23 mouse cellular contexts compared by ENCODE assay signal in the genomic region with DNA sequence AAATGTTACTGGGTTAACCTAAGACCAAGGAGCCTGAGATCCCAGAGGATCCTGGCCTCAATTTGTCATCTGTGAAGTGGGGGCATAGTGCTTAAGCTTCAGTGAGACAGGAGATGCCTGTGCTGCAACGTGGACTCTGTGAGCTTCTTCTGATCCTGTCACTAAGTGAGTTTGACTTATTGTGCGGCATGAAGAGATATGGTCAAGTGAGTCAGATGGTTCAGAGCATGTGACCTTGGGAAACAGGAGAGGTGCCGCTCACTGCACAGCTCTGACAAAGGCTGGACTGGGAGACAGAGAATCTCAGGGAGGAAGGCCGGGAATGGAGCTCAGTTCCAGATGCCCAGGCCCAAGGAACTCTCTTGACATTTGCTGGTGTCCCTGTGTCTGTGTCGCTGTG. TPM values are rescaled to one million over a fixed set of nuclear protein-coding genes. Genes with fewer than 3 reads are reported as not detected.
DNase-seq lines count a peak whose midpoint lies in the region; ATAC-seq and TF ChIP-seq lines count a peak whose summit lies in the region.
"Had no signal": no experiment of that assay in that cellular context is flagged by ENCODE, and none has a peak within 500 bp of the region (broad histone marks: within the 10 kb centered on the region; RNA-seq: fewer than 3 reads in every experiment).

No protein-coding gene starts in this region.

- H3K36me3 ChIP-seq in hindbrain, embryonic 10.5 days, result no peaks in the 10 kb centered on the region
- H3K36me3 ChIP-seq in hindbrain, embryonic 12.5 days, result no peaks in the 10 kb centered on the region
- H3K36me3 ChIP-seq in stomach, postnatal 0 days (ENCODE audit: control insufficient read depth, insufficient read depth, low read length), result no peaks in the 10 kb centered on the region
- H3K36me3 ChIP-seq: forebrain, embryonic 12.5 days; hindbrain, embryonic 15.5 days; limb, embryonic 12.5 days; liver, embryonic 13.5 days; midbrain, embryonic 13.5 days had no signal

- WGBS in hindbrain, embryonic 10.5 days, result 71% methylated on average over 5 of the region's 5 CpGs
- WGBS in hindbrain, embryonic 12.5 days, result 80% methylated on average over 5 of the region's 5 CpGs
- WGBS in stomach, postnatal 0 days, result 64% methylated on average over 5 of the region's 5 CpGs

- no peak overlapping the region for H3K4me3 ChIP-seq in hindbrain, embryonic 10.5 days
- no peak overlapping the region for H3K4me3 ChIP-seq in hindbrain, embryonic 12.5 days
- no peak overlapping the region for H3K4me3 ChIP-seq in embryonic fibroblast, embryonic 13.5 days (ENCODE audit: insufficient read depth, low read length)
- H3K4me3 ChIP-seq in stomach, postnatal 0 days (ENCODE audit: low read depth, low read length), result no peak overlapping the region
- H3K4me3 ChIP-seq: forebrain, embryonic 12.5 days; hindbrain, embryonic 15.5 days; layer of hippocampus, adult 2 months; limb, embryonic 12.5 days; liver, embryonic 13.5 days; megakaryocyte, embryonic 14.5 days; midbrain, embryonic 13.5 days had no signal

- H3K9ac ChIP-seq in hindbrain, embryonic 12.5 days, result no peak overlapping the region
- no peak overlapping the region for H3K9ac ChIP-seq in stomach, postnatal 0 days (ENCODE audit: low read length)
- H3K9ac ChIP-seq: forebrain, embryonic 12.5 days; hindbrain, embryonic 15.5 days; limb, embryonic 12.5 days; liver, embryonic 13.5 days; lung, embryonic 14.5 days; midbrain, embryonic 13.5 days had no signal

- no peak for TF ChIP-seq POLR2A in embryonic fibroblast, embryonic 13.5 days (IDR thresholded peaks at IDR 0.05; ENCODE audit: low read depth, low read length)

- 0 out of 2 replicates have a peak overlapping the region, but pooled peaks have one; percentile 23 for H3K27ac ChIP-seq in hindbrain, embryonic 10.5 days
- H3K27ac ChIP-seq in hindbrain, embryonic 12.5 days, result no peak overlapping the region
- H3K27ac ChIP-seq in embryonic fibroblast, embryonic 13.5 days (ENCODE audit: insufficient read depth, low read length), result peak overlapping the region; percentile 87
- no peak overlapping the region for H3K27ac ChIP-seq in stomach, postnatal 0 days (replicated peaks)
- H3K27ac ChIP-seq: forebrain, embryonic 12.5 days; hindbrain, embryonic 15.5 days; layer of hippocampus, adult 2 months; liver, embryonic 13.5 days; midbrain, embryonic 13.5 days had no signal

- H3K4me1 ChIP-seq in hindbrain, embryonic 10.5 days (replicated peaks), result peaks cover 33% of the 10 kb centered on the region
- peaks cover 30% of the 10 kb centered on the region for H3K4me1 ChIP-seq in hindbrain, embryonic 12.5 days
- peaks cover 44% of the 10 kb centered on the region for H3K4me1 ChIP-seq in embryonic fibroblast, embryonic 13.5 days (ENCODE audit: control insufficient read depth, insufficient read depth, low read length)
- H3K4me1 ChIP-seq in stomach, postnatal 0 days (replicated peaks; ENCODE audit: control insufficient read depth, insufficient read depth), result no peaks in the 10 kb centered on the region
- H3K4me1 ChIP-seq: liver, embryonic 13.5 days had no signal

- no peaks in the 10 kb centered on the region for H3K9me3 ChIP-seq in hindbrain, embryonic 10.5 days
- H3K9me3 ChIP-seq in hindbrain, embryonic 12.5 days (replicated peaks), result no peaks in the 10 kb centered on the region
- H3K9me3 ChIP-seq in stomach, postnatal 0 days (ENCODE audit: control insufficient read depth, low read length), result no peaks in the 10 kb centered on the region
- H3K9me3 ChIP-seq: forebrain, embryonic 12.5 days; hindbrain, embryonic 15.5 days; limb, embryonic 12.5 days; liver, embryonic 13.5 days; megakaryocyte, embryonic 14.5 days; midbrain, embryonic 13.5 days had no signal

- H3K27me3 ChIP-seq in hindbrain, embryonic 10.5 days (ENCODE audit: insufficient read depth, poor library complexity, severe bottlenecking), result peaks cover 14% of the 10 kb centered on the region
- H3K27me3 ChIP-seq in hindbrain, embryonic 12.5 days, result no peaks in the 10 kb centered on the region
- no peaks in the 10 kb centered on the region for H3K27me3 ChIP-seq in stomach, postnatal 0 days (ENCODE audit: control insufficient read depth, insufficient read depth, low read length)
- H3K27me3 ChIP-seq: hindbrain, embryonic 15.5 days; limb, embryonic 12.5 days had no signal

- no peak overlapping the region for H3K4me2 ChIP-seq in hindbrain, embryonic 12.5 days (replicated peaks)
- H3K4me2 ChIP-seq in stomach, postnatal 0 days (replicated peaks; ENCODE audit: low read depth), result no peak overlapping the region
- H3K4me2 ChIP-seq: forebrain, embryonic 12.5 days; hindbrain, embryonic 15.5 days; limb, embryonic 12.5 days; liver, embryonic 13.5 days; lung, embryonic 14.5 days; midbrain, embryonic 13.5 days had no signal

- TF ChIP-seq EP300 in stomach, postnatal 0 days (optimal IDR thresholded peaks at IDR 0.05), result no peak

- TF ChIP-seq CTCF in embryonic fibroblast, embryonic 13.5 days (IDR thresholded peaks at IDR 0.05; ENCODE audit: borderline replicate concordance, insufficient read depth, low read length), result no peak
- TF ChIP-seq CTCF in stomach, postnatal 0 days (IDR thresholded peaks at IDR 0.05; ENCODE audit: low read depth), result no peak

- no peak for ATAC-seq in hindbrain, embryonic 12.5 days (ENCODE audit: low FRiP score)
- ATAC-seq in stomach, postnatal 0 days (ENCODE audit: low FRiP score, low TSS enrichment), result no peak
- ATAC-seq: midbrain, embryonic 13.5 days had no signal

- peak; percentile 67 for DNase-seq in adrenal gland, adult 2 months
- DNase-seq in adrenal gland, postnatal 10 days, result no peak
- no peak for DNase-seq in hindbrain, embryonic 10.5 days (ENCODE audit: low spot score)
- DNase-seq in stomach, postnatal 0 days (ENCODE audit: low spot score), result no peak
- no peak for DNase-seq in frontal cortex, postnatal 25 days (ENCODE audit: low spot score in 2 of 2)
- DNase-seq in kidney, postnatal 36 days, result no peak
- DNase-seq: cerebellum, adult 8-10 months; heart, postnatal 10 days; kidney, adult 8-10 months; kidney, postnatal 10 days; layer of hippocampus, postnatal 36 days; liver, embryonic 13.5 days; lung, embryonic 14.5 days; thymus, adult 2 months had no signal

RNA-seq across cellular contexts. Expression of gene Fbln2, which starts 6.5 kb away (rescaled TPM):
- 10 to 100 TPM in 1 of 2 experiments, 1 to 10 TPM in 1; 9.7 to 17.9 TPM for total RNA-seq in adrenal gland, adult 2 months (2021)
- polyA plus RNA-seq in adrenal gland, adult 2 months (2012; rRNA removed), result 22.7 and 26.6 TPM in 2 replicates
- 10 to 100 TPM; 59.6 to 62.1 TPM for total RNA-seq in adrenal gland, postnatal 10 days (2021)
- 28.5 and 32.2 TPM in 2 replicates for polyA plus RNA-seq in hindbrain, embryonic 10.5 days (2016; fragmentation: Nextera tagmentation; extraction: Ambion mirVana)
- 100 and 102 TPM in 2 replicates for polyA plus RNA-seq in hindbrain, embryonic 12.5 days (2016; fragmentation: Nextera tagmentation; extraction: Ambion mirVana)
- 1,102 and 1,873 TPM in 2 replicates for polyA plus RNA-seq in embryonic fibroblast, embryonic 13.5 days (2011; ENCODE audit: insufficient read length, low read depth, missing spikeins)
- polyA plus RNA-seq in stomach, postnatal 0 days (2015; fragmentation: Nextera tagmentation; extraction: Ambion mirVana), result 29.5 and 32.1 TPM in 2 replicates
- total RNA-seq: monocyte, adult 5-6 weeks had no signal

RNA-seq across cellular contexts. Expression of gene Hdac11, which starts 49.3 kb away (rescaled TPM):
- 10 to 100 TPM in 1 of 2 experiments, 1 to 10 TPM in 1; 6.9 to 14.6 TPM for total RNA-seq in adrenal gland, adult 2 months (2021)
- polyA plus RNA-seq in adrenal gland, adult 2 months (2012; rRNA removed), result 8.1 and 11.8 TPM in 2 replicates
- total RNA-seq in adrenal gland, postnatal 10 days (2021), result 10 to 100 TPM in 1 of 2 experiments, 1 to 10 TPM in 1; 9.7 to 12.3 TPM
- polyA plus RNA-seq in hindbrain, embryonic 10.5 days (2016; fragmentation: Nextera tagmentation; extraction: Ambion mirVana), result 12.3 and 15.6 TPM in 2 replicates
- 18.8 and 23.2 TPM in 2 replicates for polyA plus RNA-seq in hindbrain, embryonic 12.5 days (2016; fragmentation: Nextera tagmentation; extraction: Ambion mirVana)
- 5.4 TPM in 2 replicates for polyA plus RNA-seq in embryonic fibroblast, embryonic 13.5 days (2011; ENCODE audit: insufficient read length, low read depth, missing spikeins)
- polyA plus RNA-seq in stomach, postnatal 0 days (2015; fragmentation: Nextera tagmentation; extraction: Ambion mirVana), result 6.5 and 7.1 TPM in 2 replicates

Comparison
In these comparisons a context has a peak if more than half of its experiments do, and no peak if none do; other contexts are left out.
1. H3K27ac ChIP-seq: peak in hindbrain, embryonic 10.5 days (single experiment) and embryonic fibroblast, embryonic 13.5 days (single experiment); none in hindbrain, embryonic 12.5 days (single experiment) and stomach, postnatal 0 days (single experiment).
2. RNA of gene Fbln2, which starts 6.5 kb away (polyA plus RNA-seq): 1,102 to 1,873 TPM in embryonic fibroblast, embryonic 13.5 days; 100 to 102 TPM in hindbrain, embryonic 12.5 days, 28.5 to 32.2 TPM in hindbrain, embryonic 10.5 days, 29.5 to 32.1 TPM in stomach, postnatal 0 days and 22.7 to 26.6 TPM in adrenal gland, adult 2 months; every median in the first group is over 10 times any median in the second.